Mouse (Mus musculus) brain, embryonic 18.5 days (tissue): ENCODE results near the gene Prr5l.

ENCODE experiments used
- DNase-seq: peaks from one replicate; pipeline ENCODE4 v3.0.0-alpha.2; 2012; ENCODE audit warnings: low read depth, low spot score

The Prr5l gene

GRCm38 (mm10) chr2:101723333-101723881 is 159.4 kb downstream of the Prr5l start:
- DNase-seq, result no peak

GRCm38 (mm10) chr2:101722370-101723332 is 160.2 kb downstream of the Prr5l start:
- no peak for DNase-seq

GRCm38 (mm10) chr2:101721835-101722234 is 161.0 kb downstream of the Prr5l start:
- no peak for DNase-seq

GRCm38 (mm10) chr2:101717162-101717561 is 165.7 kb downstream of the Prr5l start:
- no peak for DNase-seq

- no peak for DNase-seq
Observed at GRCm38 (mm10) chr2:101715650-101716323, 167.0 kb downstream of the Prr5l start.

GRCm38 (mm10) chr2:101711608-101712007 is 171.2 kb downstream of the Prr5l start:
- no peak for DNase-seq

GRCm38 (mm10) chr2:101705941-101706485 is 176.8 kb downstream of the Prr5l start:
- DNase-seq, result no peak

- DNase-seq, result no peak
Observed at GRCm38 (mm10) chr2:101699284-101699683, 183.5 kb downstream of the Prr5l start.

GRCm38 (mm10) chr2:101695584-101695983 is 187.2 kb downstream of the Prr5l start:
- no peak for DNase-seq

GRCm38 (mm10) chr2:101693577-101694215 is 189.1 kb downstream of the Prr5l start:
- no peak for DNase-seq

GRCm38 (mm10) chr2:101693043-101693442 is 189.8 kb downstream of the Prr5l start:
- no peak for DNase-seq

- no peak for DNase-seq
Observed at GRCm38 (mm10) chr2:101690252-101690827, 192.5 kb downstream of the Prr5l start.

- no peak for DNase-seq
Observed at GRCm38 (mm10) chr2:101688011-101688410, 194.8 kb downstream of the Prr5l start.

- DNase-seq, result no peak
Observed at GRCm38 (mm10) chr2:101684421-101684820, 198.4 kb downstream of the Prr5l start.

- no peak for DNase-seq
Observed at GRCm38 (mm10) chr2:101679164-101679784, 203.6 kb downstream of the Prr5l start.

GRCm38 (mm10) chr2:101678236-101679021 is 204.4 kb downstream of the Prr5l start, which contains the start of gene Traf6:
Traf6 (plus strand) TSS chr2:101678429.
- DNase-seq, result peak; percentile 52

- DNase-seq, result no peak
Observed at GRCm38 (mm10) chr2:101673547-101673946, 209.3 kb downstream of the Prr5l start.

GRCm38 (mm10) chr2:101668751-101669150 is 214.1 kb downstream of the Prr5l start:
- no peak for DNase-seq

GRCm38 (mm10) chr2:101665703-101666092 is 217.1 kb downstream of the Prr5l start:
- no peak for DNase-seq
